Mouse (Mus musculus) stomach, embryonic 14.5 days (tissue): ENCODE measurements around the gene Msln. TPM values are rescaled to one million over a fixed set of nuclear protein-coding genes. Genes with fewer than 3 reads are reported as not detected.
A peak's percentile ranks its signal among the peaks of the same experiment; 100 is the strongest.

Source experiments
- ATAC-seq: fragments of 200-750 bp; cut with Nextera tagmentation; 2 replicates; pipeline ENCODE4 v1.8.0; 2017; ENCODE audit warnings: low read depth, moderate TSS enrichment; ENCODE audit not compliant: insufficient number of reproducible peaks, insufficient read depth, low FRiP score
- H3K27ac ChIP-seq: fragments of 300-500 bp; sonication (generic); 2 replicates; pipeline ENCODE4 v1.5.1; 2014; ENCODE audit warnings: mild to moderate bottlenecking, low read length, moderate library complexity, mixed read lengths
- H3K27me3 ChIP-seq: fragments of 300-500 bp; sonication (generic); 2 replicates; pipeline ENCODE4 v1.6.1; 2014; ENCODE audit warnings: low read length, control low read depth, mixed read lengths; ENCODE audit not compliant: control insufficient read depth, insufficient read depth
- H3K36me3 ChIP-seq: fragments of 300-500 bp; sonication (generic); 2 replicates; pipeline ENCODE4 v1.6.1; 2014; ENCODE audit warnings: mild to moderate bottlenecking, control low read depth, low read length, moderate library complexity, mixed read lengths; ENCODE audit not compliant: control insufficient read depth, insufficient read depth
- H3K4me1 ChIP-seq: fragments of 300-500 bp; sonication (generic); 2 replicates; pipeline ENCODE4 v1.6.1; 2014; ENCODE audit warnings: low read length, control low read depth, mixed read lengths; ENCODE audit not compliant: control insufficient read depth, insufficient read depth
- H3K4me2 ChIP-seq: fragments of 300-500 bp; sonication (generic); replicated peaks from 2 replicates; pipeline ENCODE4 v1.6.1; 2014; ENCODE audit warnings: low read depth, low read length, control low read depth
- H3K4me3 ChIP-seq: fragments of 300-500 bp; sonication (generic); 2 replicates; pipeline ENCODE4 v1.5.1; 2014; ENCODE audit warnings: low read depth, low read length, control low read depth
- H3K9ac ChIP-seq: fragments of 300-500 bp; sonication (generic); replicated peaks from 2 replicates; pipeline ENCODE4 v1.6.1; 2014; ENCODE audit warnings: low read depth, mild to moderate bottlenecking, control low read depth, low read length, moderate library complexity, mixed read lengths
- H3K9me3 ChIP-seq: fragments of 300-500 bp; sonication (generic); 2 replicates; pipeline ENCODE4 v1.6.1; 2016; ENCODE audit warnings: low read depth, low read length, control low read depth; ENCODE audit not compliant: control insufficient read depth
- WGBS: fragments of 180-500 bp; shearing (Covaris S2); extraction: QIAGEN DNeasy Blood & Tissue Kit; methylation state at CpG from one replicate; pipeline ENCODE4 v1.1.7; 2014; 5-methylcytosine and 5-hydroxymethylcytosine counted together
- polyA plus RNA-seq: library from polyadenylated mRNA; unstranded; fragments of >200 nt; fragmentation: Nextera tagmentation; extraction: Ambion mirVana; gene quantifications from 2 replicates; pipeline ENCODE4 v1.2.1, GENCODE M21; 2014

Msln gene
- polyA plus RNA-seq, 1 experiment from 2014 or later, result 29.5 TPM

DNA sequence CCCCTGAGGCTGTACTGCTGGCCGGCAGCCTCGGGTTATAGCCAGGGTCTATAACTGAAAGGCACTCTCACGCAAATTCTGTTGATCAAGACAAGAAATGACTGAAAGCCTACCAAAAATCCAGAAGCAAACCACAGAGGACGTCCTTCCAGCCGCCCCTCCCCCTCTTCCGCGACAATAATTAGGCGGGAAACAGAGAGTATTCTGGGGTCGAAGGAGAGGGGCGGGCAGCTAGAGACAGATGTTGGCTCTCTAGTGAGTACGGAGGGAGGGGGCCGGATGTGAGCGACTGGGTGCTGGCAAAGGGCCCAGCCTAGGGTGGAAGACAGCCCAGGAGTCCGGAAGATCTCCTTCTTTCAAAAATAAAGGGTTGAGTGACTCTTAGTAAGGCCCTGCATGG is 38.4 kb upstream of the Msln start, which contains the start of gene Fam173a:
Gene Fam173a (minus strand): TSS at position 287 of the 400 bp plus-strand sequence.
- Histone ChIP-seq H3K4me2 (peak within 1 kb of the TSS; percentile 85), H3K27me3 (no peaks in the 10 kb centered on the region), H3K36me3 (peaks cover 11% of the 10 kb centered on the region), H3K9me3 (no peaks in the 10 kb centered on the region), H3K4me3 (peak within 1 kb of the TSS; percentile 85), H3K27ac (peak within 1 kb of the TSS; percentile 98), H3K9ac (peak within 1 kb of the TSS; percentile 54), H3K4me1 (peaks cover 37% of the 10 kb centered on the region)
- ATAC-seq, result peak; percentile 76
- WGBS, result under 1% methylated on average over 14 of the region's 14 CpGs

DNA sequence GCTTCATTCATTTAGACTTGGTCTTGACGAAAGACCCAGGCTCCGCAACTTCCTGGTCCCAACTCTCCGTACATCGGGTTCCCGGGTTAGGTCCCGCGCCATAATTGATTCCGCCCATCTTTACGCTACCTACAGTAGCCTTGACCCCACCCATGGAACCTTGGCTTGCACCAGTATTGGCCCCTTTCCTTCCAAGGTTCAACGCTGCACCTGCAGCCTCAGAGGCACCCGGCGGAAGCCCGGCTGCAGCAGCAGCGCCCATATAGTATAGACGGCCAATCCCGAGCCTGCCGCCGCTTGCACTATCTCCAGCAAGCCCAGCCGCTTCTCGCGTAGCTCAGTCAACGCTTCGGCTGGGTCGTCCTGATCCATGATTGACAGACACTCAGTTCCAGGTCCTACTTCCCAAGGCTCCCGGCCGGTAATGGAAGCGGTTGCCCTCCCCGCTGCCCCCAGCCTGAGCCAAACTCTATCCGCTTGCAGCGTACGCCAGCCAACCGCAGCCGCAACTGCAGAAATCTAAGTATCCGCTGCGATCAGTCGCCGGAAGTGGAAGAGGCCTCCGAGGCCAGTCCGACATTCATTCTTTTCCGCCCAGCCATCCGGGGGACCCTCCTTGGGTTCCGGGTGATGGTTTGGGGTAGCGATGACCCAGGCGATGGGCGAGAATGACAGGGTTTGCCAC is 37.8 kb upstream of the Msln start:
- H3K27ac ChIP-seq, result peak overlapping the region; percentile 98
- WGBS, result under 1% methylated on average over 45 of the region's 45 CpGs
- H3K27me3 ChIP-seq, result no peaks in the 10 kb centered on the region
- H3K4me1 ChIP-seq, result peaks cover 33% of the 10 kb centered on the region
- H3K36me3 ChIP-seq, result peaks cover 11% of the 10 kb centered on the region
- H3K9ac ChIP-seq, result peak overlapping the region; percentile 54
- peak overlapping the region; percentile 85 for H3K4me3 ChIP-seq
- ATAC-seq, result peak; percentile 59; the same call in 1 of the 2 replicates
- H3K4me2 ChIP-seq, result peak overlapping the region; percentile 85
- no peaks in the 10 kb centered on the region for H3K9me3 ChIP-seq

DNA sequence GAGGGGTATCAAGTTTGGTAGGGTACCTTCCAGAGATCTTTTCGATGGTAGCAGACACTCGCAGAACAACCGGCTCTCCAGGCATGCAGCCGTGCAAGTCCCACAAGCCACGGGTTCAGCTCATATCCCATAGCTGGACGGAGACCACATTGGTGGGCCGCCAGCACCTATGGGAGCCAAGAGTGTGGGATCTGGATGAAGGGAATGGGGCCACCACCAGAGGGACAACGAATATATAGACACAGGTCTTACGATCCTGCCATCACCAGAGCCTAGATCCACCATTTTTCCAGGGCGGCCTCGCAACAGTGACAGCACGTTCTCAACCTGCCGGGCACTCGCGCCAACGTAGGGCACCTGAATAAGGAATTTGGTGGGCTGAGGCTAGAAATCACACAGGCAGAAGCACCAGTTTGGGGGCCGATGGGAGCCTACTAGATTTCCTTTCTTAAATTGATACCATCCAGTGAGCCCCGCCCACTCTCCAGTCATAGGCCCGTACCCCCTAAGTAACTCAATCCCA is 37.2 kb upstream of the Msln start:
- Histone ChIP-seq H3K9me3 (no peaks in the 10 kb centered on the region), H3K4me3 (peak overlapping the region; percentile 85), H3K4me2 (peak overlapping the region; percentile 85), H3K27ac (no peak overlapping the region; the same call in 1 of the 2 replicates), H3K36me3 (peaks cover 11% of the 10 kb centered on the region), H3K27me3 (no peaks in the 10 kb centered on the region), H3K9ac (peak overlapping the region; percentile 54; the same call in 1 of the 2 replicates), H3K4me1 (peaks cover 33% of the 10 kb centered on the region)
- no peak for ATAC-seq
- WGBS, result 25% methylated on average over 19 of the region's 19 CpGs

DNA sequence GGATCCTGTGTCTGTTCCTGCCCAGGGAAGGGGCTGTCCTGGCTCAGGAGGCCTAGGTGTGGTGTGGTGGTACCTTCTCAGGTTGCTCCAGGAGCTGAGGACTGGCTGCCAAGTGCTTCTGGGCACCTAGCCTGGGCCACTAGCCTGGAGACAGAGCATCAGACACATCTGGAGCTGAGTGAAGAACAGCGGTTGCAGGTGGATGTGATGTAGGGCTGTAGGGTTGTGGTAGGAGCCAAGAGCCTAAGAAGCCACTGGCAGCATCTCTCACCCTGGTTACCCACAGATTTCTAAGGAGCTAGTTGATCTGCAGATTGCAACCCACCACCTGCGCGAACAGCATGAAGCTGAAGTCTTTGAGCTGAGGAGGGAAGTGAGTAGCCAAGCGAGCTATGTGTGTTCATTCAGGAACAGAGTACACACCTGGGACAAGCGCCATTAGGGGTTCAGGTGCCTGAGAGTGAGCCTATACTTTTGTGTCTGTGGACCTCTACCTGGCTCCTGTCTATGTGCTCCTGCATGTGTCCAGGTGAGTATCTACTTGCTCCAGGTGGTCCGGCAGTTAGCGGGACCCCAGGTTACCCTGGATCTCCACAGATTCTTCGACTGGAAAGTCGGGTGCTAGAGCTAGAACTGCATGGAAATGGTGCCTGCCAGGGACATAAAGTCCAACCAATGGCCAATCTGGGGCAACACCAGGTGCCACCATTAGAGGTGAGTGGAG is 32.8 kb upstream of the Msln start:
- WGBS, result 94% methylated on average over 9 of the region's 9 CpGs
- H3K4me2 ChIP-seq, result no peak overlapping the region
- no peak overlapping the region for H3K9ac ChIP-seq
- H3K27ac ChIP-seq, result no peak overlapping the region
- H3K9me3 ChIP-seq, result no peaks in the 10 kb centered on the region
- no peaks in the 10 kb centered on the region for H3K27me3 ChIP-seq
- H3K4me3 ChIP-seq, result no peak overlapping the region
- H3K36me3 ChIP-seq, result peaks cover 25% of the 10 kb centered on the region
- H3K4me1 ChIP-seq, result peaks cover 19% of the 10 kb centered on the region
- no peak for ATAC-seq

DNA sequence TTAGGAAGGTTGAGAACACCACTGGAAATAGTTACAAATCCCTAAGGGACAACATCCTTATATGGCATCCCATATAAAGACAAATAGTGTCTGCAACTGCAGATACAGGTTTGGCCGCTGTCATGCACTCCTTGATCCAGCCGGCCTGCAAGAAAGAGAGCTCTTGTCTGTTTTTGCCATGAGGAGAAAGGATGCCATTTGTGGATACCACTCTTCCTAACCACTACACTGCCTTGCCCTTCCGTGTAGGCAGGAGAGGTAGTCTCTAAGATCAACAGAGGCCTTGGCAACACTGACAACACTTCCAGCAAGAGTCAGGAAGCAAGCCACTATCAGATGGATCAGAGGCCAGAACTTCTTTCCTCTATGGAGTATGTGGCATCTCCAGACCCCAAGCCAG is 32.1 kb upstream of the Msln start, which contains the start of gene Ccdc78:
Gene Ccdc78 (plus strand): TSS at position 301 of the 400 bp plus-strand sequence.
- peaks cover 16% of the 10 kb centered on the region for H3K4me1 ChIP-seq
- H3K9me3 ChIP-seq, result no peaks in the 10 kb centered on the region
- peak within 1 kb of the TSS; percentile 43 for H3K9ac ChIP-seq
- peak within 1 kb of the TSS; percentile 92 for H3K4me2 ChIP-seq
- H3K27me3 ChIP-seq, result no peaks in the 10 kb centered on the region
- WGBS, result 77% methylated on average over 3 of the region's 3 CpGs
- no peak for ATAC-seq
- H3K36me3 ChIP-seq, result peaks cover 32% of the 10 kb centered on the region
- H3K4me3 ChIP-seq, result peak within 1 kb of the TSS; percentile 67
- H3K27ac ChIP-seq, result peak within 1 kb of the TSS; percentile 77

DNA sequence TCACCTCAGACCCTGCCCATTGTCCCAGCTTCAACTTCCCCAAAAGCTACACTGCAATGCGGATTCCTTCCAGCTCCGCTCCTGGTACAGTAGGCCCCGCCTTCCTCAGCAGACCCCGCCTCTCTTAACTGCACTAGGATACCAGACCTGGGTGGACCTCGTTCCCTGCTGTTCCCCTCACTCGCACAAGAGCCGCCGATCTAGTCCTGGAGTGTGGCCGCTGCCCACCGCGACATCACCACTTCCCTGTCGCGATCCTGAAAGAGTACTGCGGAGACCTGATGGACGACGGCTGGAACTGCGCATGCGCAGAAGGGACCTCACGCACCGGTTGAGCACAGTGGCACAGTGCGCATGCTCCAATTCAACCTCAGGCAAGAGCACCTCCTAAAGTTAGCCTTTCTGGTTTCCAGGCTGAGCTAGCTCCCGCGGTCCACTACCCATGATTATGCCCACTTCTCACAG is 31.1 kb upstream of the Msln start, which contains the start of gene Haghl:
Gene Haghl (minus strand): TSS at position 393 of the 465 bp plus-strand sequence.
- H3K4me1 ChIP-seq, result peaks cover 8% of the 10 kb centered on the region
- no peaks in the 10 kb centered on the region for H3K9me3 ChIP-seq
- 1% methylated on average over 23 of the region's 23 CpGs for WGBS
- peak within 1 kb of the TSS; percentile 92 for H3K4me2 ChIP-seq
- peak; percentile 80 for ATAC-seq
- peak within 1 kb of the TSS; percentile 77 for H3K27ac ChIP-seq
- H3K27me3 ChIP-seq, result no peaks in the 10 kb centered on the region
- peak within 1 kb of the TSS; percentile 67 for H3K4me3 ChIP-seq
- H3K36me3 ChIP-seq, result peaks cover 37% of the 10 kb centered on the region
- peak within 1 kb of the TSS; percentile 43 for H3K9ac ChIP-seq

DNA sequence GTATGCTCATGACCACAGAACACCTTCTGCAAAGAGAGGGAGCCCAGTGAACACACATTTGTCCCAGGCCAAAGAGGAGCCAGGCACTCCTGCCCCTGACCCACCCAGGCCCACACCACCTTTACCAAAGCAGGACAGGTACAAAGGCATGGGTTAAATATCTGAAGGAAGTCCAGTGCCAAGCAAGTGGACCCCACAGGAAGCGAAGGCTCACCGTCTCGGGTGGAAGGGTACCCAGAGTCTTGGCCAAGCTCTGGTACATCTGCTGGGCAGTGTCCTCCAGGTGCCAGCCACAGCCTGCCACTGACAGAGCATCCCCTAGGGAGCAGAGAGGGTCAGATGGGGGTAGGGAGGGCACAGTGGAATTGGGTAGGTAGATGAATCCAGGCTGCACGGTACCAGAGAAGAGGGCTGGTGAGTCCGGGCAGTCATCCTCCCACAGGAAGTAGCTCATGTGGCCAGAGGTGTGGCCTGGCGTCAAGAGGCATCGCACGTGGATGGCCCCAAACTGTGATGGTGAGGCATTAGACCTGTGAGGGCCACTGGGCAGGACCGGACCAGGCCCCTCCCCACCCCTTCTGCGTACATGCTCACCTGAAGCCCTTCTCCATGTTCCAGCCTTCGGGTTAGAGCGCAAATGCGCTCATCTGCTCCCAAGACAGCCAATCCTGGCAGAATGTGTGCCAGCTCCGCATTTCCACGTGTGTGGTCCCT is 29.8 kb upstream of the Msln start:
- WGBS, result 76% methylated on average over 15 of the region's 15 CpGs
- peak overlapping the region; percentile 67 for H3K4me3 ChIP-seq

DNA sequence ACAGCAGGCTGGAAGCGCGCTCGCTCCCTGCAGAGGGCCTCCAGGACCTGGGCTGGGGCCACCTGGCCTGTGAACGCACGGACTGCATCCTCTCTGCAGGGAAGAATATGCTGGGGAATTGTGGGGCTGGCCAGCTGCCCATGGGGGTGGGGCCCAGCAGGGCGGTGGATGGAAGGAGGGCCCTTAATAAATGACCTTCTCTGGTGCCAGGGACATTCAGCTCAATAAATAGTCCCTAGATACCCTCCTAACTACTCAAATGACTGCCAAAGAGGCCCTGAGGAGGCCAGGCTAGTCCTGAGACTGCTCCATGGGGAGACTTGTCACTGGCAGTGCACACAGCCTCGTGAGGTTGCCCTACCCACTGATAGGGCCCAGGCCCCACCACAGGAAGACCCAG is 28.9 kb upstream of the Msln start:
- 74% methylated on average over 7 of the region's 7 CpGs for WGBS
- Histone ChIP-seq H3K36me3 (peaks cover 28% of the 10 kb centered on the region), H3K9ac (no peak overlapping the region), H3K27me3 (no peaks in the 10 kb centered on the region), H3K4me3 (no peak overlapping the region), H3K4me2 (no peak overlapping the region), H3K4me1 (peaks cover 8% of the 10 kb centered on the region), H3K9me3 (no peaks in the 10 kb centered on the region), H3K27ac (no peak overlapping the region)
- no peak for ATAC-seq

More for the DNA sequence above, 29.8 kb upstream of the Msln start:
- H3K36me3 ChIP-seq, result peaks cover 29% of the 10 kb centered on the region
- ATAC-seq, result no peak
- H3K4me1 ChIP-seq, result peaks cover 8% of the 10 kb centered on the region
- H3K4me2 ChIP-seq, result peak overlapping the region; percentile 92
- H3K9me3 ChIP-seq, result no peaks in the 10 kb centered on the region
- no peak overlapping the region; the same call in 1 of the 2 replicates for H3K27ac ChIP-seq
- H3K9ac ChIP-seq, result peak overlapping the region; percentile 43; the same call in 1 of the 2 replicates
- no peaks in the 10 kb centered on the region for H3K27me3 ChIP-seq
